Mouse (Mus musculus) lung, postnatal 0 days (tissue): ENCODE measurements around the gene Clba1. TPM values are rescaled to one million over a fixed set of nuclear protein-coding genes. Genes with fewer than 3 reads are reported as not detected.

Experiments used
- ATAC-seq: fragments of 200-750 bp; cut with Nextera tagmentation; 2 replicates; pipeline ENCODE4 v1.8.0; 2017; ENCODE audit warnings: moderate library complexity
- DNase-seq: peaks from one replicate; pipeline ENCODE4 v3.0.0-alpha.2; 2016; ENCODE audit warnings: low spot score
- H3K27ac ChIP-seq: fragments of 300-500 bp; sonication (generic); 2 replicates; pipeline ENCODE4 v1.5.1; 2014; ENCODE audit warnings: antibody characterized with exemption, mild to moderate bottlenecking, low read length, mixed read lengths
- H3K27me3 ChIP-seq: fragments of 300-500 bp; sonication (generic); replicated peaks from 2 replicates; pipeline ENCODE4 v1.6.1; 2014; ENCODE audit warnings: low read length, mixed read lengths; ENCODE audit not compliant: insufficient read depth
- H3K36me3 ChIP-seq: fragments of 300-500 bp; sonication (generic); 2 replicates; pipeline ENCODE4 v1.6.1; 2014; ENCODE audit warnings: low read length, mixed read lengths; ENCODE audit not compliant: insufficient read depth
- H3K4me1 ChIP-seq: fragments of 300-500 bp; sonication (generic); 2 replicates; pipeline ENCODE4 v1.6.1; 2014; ENCODE audit warnings: antibody characterized with exemption, low read depth, low read length, mixed read lengths; ENCODE audit not compliant: insufficient read depth
- H3K4me2 ChIP-seq: fragments of 300-500 bp; sonication (generic); replicated peaks from 2 replicates; pipeline ENCODE4 v1.6.1; 2014; ENCODE audit warnings: low read depth, mild to moderate bottlenecking, low read length, moderate library complexity, mixed read lengths
- H3K4me3 ChIP-seq: fragments of 300-500 bp; sonication (generic); 2 replicates; pipeline ENCODE4 v1.5.1; 2014; ENCODE audit warnings: low read depth, low read length
- H3K9ac ChIP-seq: fragments of 300-500 bp; sonication (generic); replicated peaks from 2 replicates; pipeline ENCODE4 v1.6.1; 2014; ENCODE audit warnings: low read depth, mild to moderate bottlenecking
- H3K9me3 ChIP-seq: fragments of 300-500 bp; sonication (generic); 2 replicates; pipeline ENCODE4 v1.6.1; 2016; ENCODE audit warnings: low read length, mixed read lengths
- CTCF ChIP-seq: IDR thresholded peaks from 2 replicates; pipeline ENCODE4 v1.5.1; 2016; ENCODE audit warnings: antibody characterized with exemption, mild to moderate bottlenecking
- EP300 ChIP-seq: IDR thresholded peaks from 2 replicates; pipeline ENCODE4 v1.6.1; 2016; ENCODE audit warnings: antibody characterized with exemption, mild to moderate bottlenecking, control low read depth
- WGBS: fragments of 180-500 bp; shearing (Covaris S2); extraction: QIAGEN DNeasy Blood & Tissue Kit; methylation state at CpG from one replicate; pipeline ENCODE4 v1.1.7; 2014; 5-methylcytosine and 5-hydroxymethylcytosine counted together
- polyA plus RNA-seq: library from polyadenylated mRNA; unstranded; fragments of >200 nt; fragmentation: Nextera tagmentation; extraction: Ambion mirVana; gene quantifications from 2 replicates; pipeline ENCODE4 v1.2.1, GENCODE M21; 2015

The Clba1 gene
- polyA plus RNA-seq, result 17.8 and 19.0 TPM in 2 replicates

DNA sequence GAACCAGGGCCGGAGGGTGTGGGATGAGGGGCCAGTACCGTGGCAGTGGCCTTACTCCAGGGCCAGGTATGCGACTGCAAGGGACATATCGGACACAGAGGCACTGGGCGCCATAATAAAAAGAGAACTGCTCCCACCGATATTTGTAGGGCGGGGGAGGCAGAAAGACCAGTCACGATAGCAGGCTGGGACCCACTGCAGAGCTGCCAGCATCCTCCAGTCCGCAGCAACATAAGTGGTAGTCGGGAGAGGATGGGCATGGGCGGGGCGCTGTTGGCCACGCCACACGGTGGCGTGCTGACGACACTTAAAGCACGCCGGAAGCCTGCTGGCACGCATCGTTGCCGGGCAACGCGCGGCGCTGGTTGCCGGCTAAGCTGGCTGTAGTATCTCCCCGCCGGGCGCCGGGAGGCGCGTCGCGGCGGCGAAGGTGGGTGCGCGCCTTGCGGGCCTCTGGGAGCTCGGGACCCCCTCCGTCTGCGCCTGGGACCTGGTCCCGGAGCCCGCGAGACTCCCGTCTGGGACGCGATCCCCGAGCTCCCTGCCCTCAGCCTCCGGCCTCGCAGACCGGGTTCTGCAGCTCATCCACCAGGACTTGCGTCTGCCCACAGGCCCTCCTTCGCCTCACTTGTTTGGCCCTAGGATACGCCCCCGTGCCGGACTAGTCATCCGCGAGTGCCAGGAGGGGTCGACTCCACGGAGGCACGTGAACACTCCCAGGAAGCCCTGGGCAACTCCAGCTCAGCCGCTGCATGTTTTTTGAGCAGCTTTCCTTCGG is at the start of gene Clba1:
Gene Clba1, plus strand, starts transcription at position 351 of the 778 bp plus-strand sequence.
- peaks cover 4% of the 10 kb centered on the region; the same call in 1 of the 2 replicates for H3K4me1 ChIP-seq
- no peaks in the 10 kb centered on the region for H3K27me3 ChIP-seq
- H3K9ac ChIP-seq, result peak within 1 kb of the TSS; percentile 43
- H3K27ac ChIP-seq, result peak within 1 kb of the TSS; percentile 86
- 1% methylated on average over 46 of the region's 64 CpGs for WGBS
- no peaks in the 10 kb centered on the region for H3K36me3 ChIP-seq
- TF ChIP-seq CTCF (peak; percentile 70), EP300 (no peak)
- H3K4me2 ChIP-seq, result peak within 1 kb of the TSS; percentile 93
- peak; percentile 97 for DNase-seq
- ATAC-seq, result peak; percentile 93
- H3K4me3 ChIP-seq, result peak within 1 kb of the TSS; percentile 52
- H3K9me3 ChIP-seq, result no peaks in the 10 kb centered on the region

DNA sequence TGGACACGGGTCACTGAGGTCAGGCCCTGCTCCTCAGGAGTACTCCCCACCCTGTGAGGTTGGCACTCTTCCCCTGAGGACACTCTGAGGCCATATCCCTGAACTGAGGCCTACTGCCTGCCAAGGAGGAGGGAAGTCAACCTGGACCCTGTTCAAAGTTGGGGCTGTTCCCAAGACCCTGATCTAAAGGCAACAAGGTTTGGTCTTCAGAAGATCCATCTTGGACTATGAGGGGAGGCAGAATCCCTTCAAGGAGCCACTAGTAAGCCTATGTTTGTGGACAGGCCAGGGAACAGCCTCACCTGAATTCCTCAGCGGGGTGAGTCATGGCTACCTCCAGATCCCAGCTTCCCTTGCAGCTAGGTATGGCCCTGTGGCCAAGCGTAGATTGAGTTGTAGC is 49.3 kb upstream of the Clba1 start:
- Histone ChIP-seq H3K27ac (no peak overlapping the region), H3K4me1 (no peaks in the 10 kb centered on the region), H3K36me3 (no peaks in the 10 kb centered on the region), H3K9ac (no peak overlapping the region), H3K27me3 (no peaks in the 10 kb centered on the region), H3K4me2 (no peak overlapping the region), H3K4me3 (no peak overlapping the region), H3K9me3 (no peaks in the 10 kb centered on the region)
- TF ChIP-seq CTCF, result no peak
- TF ChIP-seq EP300, result no peak
- DNase-seq (no peak), ATAC-seq (no peak)
- WGBS, result 76% methylated on average over 3 of the region's 3 CpGs

DNA sequence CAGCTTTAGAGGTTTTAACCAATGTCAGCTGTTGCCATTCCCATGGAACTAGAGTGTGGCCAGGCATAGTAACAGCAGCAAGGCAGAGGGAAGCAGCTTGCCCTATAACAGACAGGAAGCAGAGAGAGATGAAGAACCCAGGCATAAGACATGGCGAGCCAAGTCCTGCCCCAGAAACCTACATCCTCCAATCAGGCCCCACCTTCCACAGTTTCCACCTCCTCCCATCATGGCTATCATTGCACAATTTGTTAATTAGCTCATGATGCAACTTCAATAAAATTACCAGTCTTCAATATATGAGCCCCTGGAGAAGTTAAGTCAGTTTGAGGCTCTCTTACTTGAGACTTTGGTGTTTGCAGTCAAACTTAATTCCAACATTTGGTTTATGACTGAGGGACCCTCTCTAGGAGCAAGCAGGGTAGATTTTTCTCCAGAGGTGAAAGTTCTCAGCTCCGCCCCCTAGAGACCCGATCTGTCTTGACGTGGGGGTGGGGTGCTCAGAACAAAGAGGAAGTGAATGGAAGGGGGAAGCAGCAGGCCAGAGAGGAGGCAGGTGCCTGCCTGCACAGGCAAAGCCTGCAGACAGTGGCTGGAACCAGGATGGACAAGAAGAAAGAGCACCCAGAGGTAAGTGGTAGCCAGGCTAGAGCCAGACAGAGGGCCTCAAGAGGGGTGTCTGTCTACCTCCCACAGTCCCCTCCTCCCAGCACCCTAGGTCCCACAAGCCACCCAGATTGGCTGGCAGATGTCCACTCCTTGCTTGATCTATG is 48.4 kb upstream of the Clba1 start, which contains the start of gene Pld4:
Gene Pld4, plus strand, starts transcription at position 502 of the 773 bp plus-strand sequence.
- H3K9me3 ChIP-seq, result no peaks in the 10 kb centered on the region
- H3K36me3 ChIP-seq, result no peaks in the 10 kb centered on the region
- TF ChIP-seq CTCF (no peak), EP300 (no peak)
- DNase-seq (no peak), ATAC-seq (no peak)
- H3K4me1 ChIP-seq, result no peaks in the 10 kb centered on the region
- no peak within 1 kb of the TSS for H3K27ac ChIP-seq
- 0 out of 2 replicates have a peak within 1 kb of the TSS, but pooled peaks have one; percentile 11 for H3K4me2 ChIP-seq
- H3K9ac ChIP-seq, result no peak within 1 kb of the TSS
- H3K4me3 ChIP-seq, result no peak within 1 kb of the TSS
- H3K27me3 ChIP-seq, result no peaks in the 10 kb centered on the region
- WGBS, result 34% methylated on average over 4 of the region's 4 CpGs

DNA sequence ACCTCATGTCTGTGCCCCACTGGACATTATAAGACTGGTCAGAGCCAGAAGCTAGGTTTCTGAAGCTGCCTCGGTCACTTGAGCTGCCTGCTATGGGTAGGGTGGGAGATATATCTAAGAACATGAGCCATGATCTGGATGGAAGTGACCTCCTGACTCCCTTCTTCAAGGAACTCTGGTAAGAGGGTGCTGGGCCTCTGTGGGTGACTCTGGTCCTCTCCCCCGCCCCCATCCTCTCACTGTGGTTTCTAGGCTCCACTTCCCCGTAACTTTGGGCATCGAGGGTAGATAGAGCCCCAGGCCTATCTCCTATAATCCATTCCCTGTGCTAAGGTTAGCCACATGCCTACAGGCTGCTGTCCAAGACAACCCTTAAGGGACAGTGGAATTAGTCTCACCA is 47.3 kb upstream of the Clba1 start:
- H3K4me3 ChIP-seq, result no peak overlapping the region
- TF ChIP-seq EP300 (no peak), CTCF (no peak)
- ATAC-seq (no peak), DNase-seq (no peak)
- no peak overlapping the region for H3K27ac ChIP-seq
- no peaks in the 10 kb centered on the region for H3K4me1 ChIP-seq
- no peak overlapping the region for H3K4me2 ChIP-seq
- no peaks in the 10 kb centered on the region for H3K36me3 ChIP-seq
- WGBS, result 79% methylated on average over 4 of the region's 4 CpGs
- no peak overlapping the region for H3K9ac ChIP-seq
- no peaks in the 10 kb centered on the region for H3K27me3 ChIP-seq
- H3K9me3 ChIP-seq, result no peaks in the 10 kb centered on the region

DNA sequence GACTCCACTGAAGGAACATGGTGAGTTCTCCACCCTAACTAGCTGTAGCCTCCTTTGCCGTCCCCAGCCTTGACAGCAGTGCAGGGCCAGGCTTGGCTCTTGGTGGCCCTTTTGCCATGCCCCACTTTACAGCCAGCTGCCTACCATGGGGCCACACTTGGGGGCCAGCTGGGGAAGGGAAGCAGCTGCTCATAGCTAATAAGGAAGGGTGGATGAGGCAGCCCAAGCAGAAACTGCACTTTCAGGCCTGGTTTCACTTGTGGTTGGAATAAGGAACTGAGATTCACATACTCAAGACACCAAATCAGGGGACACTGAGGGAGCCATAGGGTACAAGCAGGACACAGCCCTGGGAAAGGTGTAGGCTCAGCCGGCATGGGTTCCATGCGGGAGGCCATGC is 46.7 kb upstream of the Clba1 start:
- 85% methylated on average over 3 of the region's 3 CpGs for WGBS
- Histone ChIP-seq H3K4me1 (no peaks in the 10 kb centered on the region), H3K36me3 (no peaks in the 10 kb centered on the region), H3K27me3 (no peaks in the 10 kb centered on the region), H3K9ac (no peak overlapping the region), H3K4me2 (no peak overlapping the region), H3K27ac (no peak overlapping the region), H3K9me3 (no peaks in the 10 kb centered on the region), H3K4me3 (no peak overlapping the region)
- TF ChIP-seq EP300 (no peak), CTCF (no peak)
- ATAC-seq (no peak; the same call in 1 of the 2 replicates), DNase-seq (peak; percentile 4)

DNA sequence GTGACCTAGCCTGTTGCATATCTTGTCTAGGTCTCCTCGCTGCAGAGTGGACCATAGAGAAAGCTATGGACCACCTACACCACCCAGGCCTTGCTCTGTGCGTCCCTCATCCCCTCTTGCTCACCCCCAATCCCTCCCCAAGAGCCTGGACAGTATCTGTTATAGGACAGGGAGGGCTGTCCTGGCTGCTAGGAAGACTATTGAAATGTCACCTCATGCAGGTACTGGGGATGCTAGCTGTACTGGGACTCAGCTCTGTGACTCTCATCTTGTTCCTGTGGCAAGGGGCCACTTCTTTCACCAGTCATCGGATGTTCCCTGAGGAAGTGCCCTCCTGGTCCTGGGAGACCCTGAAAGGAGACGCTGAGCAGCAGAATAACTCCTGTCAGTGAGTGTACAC is 45.6 kb upstream of the Clba1 start:
- no peak overlapping the region for H3K4me3 ChIP-seq
- H3K36me3 ChIP-seq, result no peaks in the 10 kb centered on the region
- TF ChIP-seq CTCF (no peak), EP300 (no peak)
- ATAC-seq (no peak), DNase-seq (no peak)
- no peaks in the 10 kb centered on the region for H3K4me1 ChIP-seq
- 80% methylated on average over 4 of the region's 4 CpGs for WGBS
- no peaks in the 10 kb centered on the region for H3K27me3 ChIP-seq
- no peak overlapping the region for H3K4me2 ChIP-seq
- H3K9me3 ChIP-seq, result no peaks in the 10 kb centered on the region
- H3K27ac ChIP-seq, result no peak overlapping the region
- no peak overlapping the region for H3K9ac ChIP-seq
